Mouse (Mus musculus): ENCODE measurements around the gene Supt6. TPM values are rescaled to one million over a fixed set of nuclear protein-coding genes. Genes with fewer than 3 reads are reported as not detected.
A peak's percentile ranks its signal among the peaks of the same experiment; 100 is the strongest.

The Supt6 gene
- polyA plus RNA-seq, 1 experiment: 28.5 TPM

DNA sequence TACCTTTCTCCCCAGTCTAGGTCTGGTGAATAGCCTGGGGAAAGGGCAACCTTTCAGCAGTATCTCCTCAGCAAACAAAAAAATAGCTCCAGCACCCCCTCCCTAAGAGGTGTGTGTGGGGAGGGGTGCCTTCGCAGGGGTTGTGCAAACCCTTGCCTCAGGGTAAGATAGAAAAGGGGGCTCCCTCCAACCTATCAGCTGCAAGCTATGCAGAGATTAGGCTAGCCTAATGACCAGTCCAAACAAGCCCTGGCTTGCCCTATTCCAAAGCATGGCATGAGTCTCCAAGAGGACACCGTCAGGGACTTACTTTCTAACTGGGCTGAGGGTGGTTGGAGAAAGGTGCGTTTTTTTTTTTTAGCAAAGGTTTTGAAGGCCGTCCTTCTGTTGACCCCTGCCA is 79.6 kb downstream of the Supt6 start:
- Histone ChIP-seq H3K27me3 (ENCODE audit: control insufficient read depth, insufficient read depth, low read length) (no peaks in the 10 kb centered on the region), H3K36me3 (ENCODE audit: control insufficient read depth, insufficient read depth, low read length) (peaks cover 8% of the 10 kb centered on the region), H3K27ac (ENCODE audit: insufficient read depth, low read depth, low read length) (peak overlapping the region; percentile 97), H3K4me3 (ENCODE audit: low read depth, low read length) (peak overlapping the region; percentile 69), H3K4me1 (ENCODE audit: control insufficient read depth, insufficient read depth, insufficient read length, low read length) (peaks cover 51% of the 10 kb centered on the region)
- TF ChIP-seq CTCF (IDR thresholded peaks at IDR 0.05; ENCODE audit: extremely low read depth, insufficient read length, insufficient replicate concordance, low read depth, low read length): no peak
- no peak for TF ChIP-seq POLR2A (IDR thresholded peaks at IDR 0.05; ENCODE audit: low read depth, low read length)
- 44% methylated on average over 4 of the region's 4 CpGs for WGBS

DNA sequence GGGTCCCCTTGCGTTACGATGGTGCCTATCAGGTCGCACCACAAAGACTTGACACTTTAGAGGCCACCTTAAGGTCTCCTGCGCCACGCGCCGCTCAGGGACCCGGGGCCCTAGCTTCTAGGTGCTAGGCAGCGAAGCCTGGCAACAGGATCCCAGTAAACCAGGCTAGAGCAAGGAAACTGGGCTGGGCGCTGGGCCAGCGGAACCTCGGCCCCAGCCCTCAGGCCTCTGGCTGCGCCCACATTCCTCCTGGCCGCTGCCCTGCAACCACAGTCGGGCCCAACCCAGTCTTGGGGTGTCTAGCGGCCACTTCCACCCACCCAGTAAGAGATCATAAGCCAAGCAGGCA is 80.1 kb downstream of the Supt6 start:
- peak overlapping the region; percentile 69 for H3K4me3 ChIP-seq (ENCODE audit: low read depth, low read length)
- H3K27me3 ChIP-seq (ENCODE audit: control insufficient read depth, insufficient read depth, low read length): no peaks in the 10 kb centered on the region
- peaks cover 47% of the 10 kb centered on the region for H3K4me1 ChIP-seq (ENCODE audit: control insufficient read depth, insufficient read depth, insufficient read length, low read length)
- TF ChIP-seq POLR2A (IDR thresholded peaks at IDR 0.05; ENCODE audit: low read depth, low read length) (no peak), CTCF (IDR thresholded peaks at IDR 0.05; ENCODE audit: extremely low read depth, insufficient read length, insufficient replicate concordance, low read depth, low read length) (no peak)
- WGBS: 1% methylated on average over 16 of the region's 16 CpGs
- H3K36me3 ChIP-seq (ENCODE audit: control insufficient read depth, insufficient read depth, low read length): peaks cover 12% of the 10 kb centered on the region
- peak overlapping the region; percentile 97 for H3K27ac ChIP-seq (ENCODE audit: insufficient read depth, low read depth, low read length)

DNA sequence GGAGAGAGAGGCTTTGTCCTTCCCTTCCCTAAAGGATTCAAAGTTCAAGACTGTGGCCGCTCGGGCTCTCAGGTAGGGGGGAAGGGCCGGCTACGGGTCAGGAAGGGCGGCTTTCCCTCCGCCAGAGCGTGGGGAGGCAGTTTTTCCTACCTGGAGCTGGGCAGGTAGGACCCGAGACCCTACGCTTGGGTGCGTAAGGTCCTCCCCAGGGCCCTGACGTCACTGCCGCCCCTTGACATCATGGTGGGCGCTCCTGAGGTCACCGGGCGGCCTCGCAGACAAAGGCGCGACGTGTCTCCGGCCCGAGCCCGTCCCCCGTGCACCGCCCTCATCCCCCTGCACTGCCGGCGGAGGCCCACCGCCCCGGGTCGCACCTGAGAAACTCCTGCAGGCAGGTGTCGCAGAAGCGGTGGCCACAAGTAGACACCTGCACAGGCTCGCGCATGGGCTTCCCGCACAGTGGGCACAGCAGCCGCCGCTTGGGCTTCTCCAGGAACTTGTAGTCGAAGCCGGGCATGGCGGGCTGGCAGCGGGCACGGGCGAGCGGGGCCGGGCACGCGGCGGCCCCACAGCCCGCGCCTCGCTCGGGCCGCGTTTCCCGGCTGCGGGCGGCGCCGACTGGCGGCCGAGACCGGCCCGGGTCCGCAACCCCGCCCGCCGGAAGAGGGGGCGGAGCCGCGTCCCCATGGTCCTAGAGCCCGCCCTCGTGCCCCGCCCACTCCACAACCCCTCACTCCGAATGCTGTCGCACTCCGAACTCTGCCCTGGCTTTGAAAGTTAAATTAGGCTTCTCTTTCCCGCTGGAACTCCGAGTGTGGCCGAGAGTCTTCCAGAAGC is 80.6 kb downstream of the Supt6 start, which contains the start of gene Traf4:
Gene Traf4, minus strand, starts transcription at position 666 of the 837 bp plus-strand sequence.
- WGBS: under 1% methylated on average over 78 of the region's 78 CpGs
- TF ChIP-seq CTCF (IDR thresholded peaks at IDR 0.05; ENCODE audit: extremely low read depth, insufficient read length, insufficient replicate concordance, low read depth, low read length): no peak
- TF ChIP-seq POLR2A (IDR thresholded peaks at IDR 0.05; ENCODE audit: low read depth, low read length): peak; percentile 36; the same call in 1 of the 2 replicates
- peaks cover 43% of the 10 kb centered on the region for H3K4me1 ChIP-seq (ENCODE audit: control insufficient read depth, insufficient read depth, insufficient read length, low read length)
- H3K27me3 ChIP-seq (ENCODE audit: control insufficient read depth, insufficient read depth, low read length): no peaks in the 10 kb centered on the region
- H3K36me3 ChIP-seq (ENCODE audit: control insufficient read depth, insufficient read depth, low read length): peaks cover 18% of the 10 kb centered on the region
- H3K27ac ChIP-seq (ENCODE audit: insufficient read depth, low read depth, low read length): peak within 1 kb of the TSS; percentile 97
- peak within 1 kb of the TSS; percentile 71 for H3K4me3 ChIP-seq (ENCODE audit: low read depth, low read length)

DNA sequence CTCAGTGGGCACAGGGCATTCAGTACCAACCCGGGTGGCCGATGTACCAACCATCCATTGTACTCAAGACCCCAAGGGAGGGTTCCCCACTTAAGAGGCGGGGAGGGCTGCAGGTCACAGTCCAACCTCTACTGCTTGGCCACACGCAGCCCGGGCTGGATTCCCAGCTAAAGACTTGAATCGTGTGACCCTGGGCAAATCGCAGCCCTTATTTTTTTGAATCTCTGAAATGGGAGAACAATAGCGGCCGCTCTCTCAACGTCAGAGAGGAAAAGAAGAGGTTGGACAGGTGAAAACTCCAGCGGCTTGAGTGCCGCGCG is 81.2 kb downstream of the Supt6 start:
- under 1% methylated on average over 14 of the region's 14 CpGs for WGBS
- TF ChIP-seq CTCF (IDR thresholded peaks at IDR 0.05; ENCODE audit: extremely low read depth, insufficient read length, insufficient replicate concordance, low read depth, low read length) (no peak), POLR2A (IDR thresholded peaks at IDR 0.05; ENCODE audit: low read depth, low read length) (no peak)
- peaks cover 22% of the 10 kb centered on the region for H3K36me3 ChIP-seq (ENCODE audit: control insufficient read depth, insufficient read depth, low read length)

GRCm38 (mm10) chr11:78163681-78164603 is 81.8 kb downstream of the Supt6 start:
- H3K4me3 ChIP-seq (ENCODE audit: low read depth, low read length): peak overlapping the region; percentile 71
- H3K27me3 ChIP-seq (ENCODE audit: control insufficient read depth, insufficient read depth, low read length): no peaks in the 10 kb centered on the region
- no peak for TF ChIP-seq POLR2A (IDR thresholded peaks at IDR 0.05; ENCODE audit: low read depth, low read length)
- TF ChIP-seq CTCF (IDR thresholded peaks at IDR 0.05; ENCODE audit: extremely low read depth, insufficient read length, insufficient replicate concordance, low read depth, low read length): no peak
- H3K36me3 ChIP-seq (ENCODE audit: control insufficient read depth, insufficient read depth, low read length): peaks cover 25% of the 10 kb centered on the region
- peaks cover 43% of the 10 kb centered on the region for H3K4me1 ChIP-seq (ENCODE audit: control insufficient read depth, insufficient read depth, insufficient read length, low read length)
- H3K27ac ChIP-seq (ENCODE audit: insufficient read depth, low read depth, low read length): peak overlapping the region; percentile 81
- 2% methylated on average over 22 of the region's 22 CpGs for WGBS

More for the DNA sequence above, 81.2 kb downstream of the Supt6 start:
- H3K4me3 ChIP-seq (ENCODE audit: low read depth, low read length): peak overlapping the region; percentile 71
- H3K27me3 ChIP-seq (ENCODE audit: control insufficient read depth, insufficient read depth, low read length): no peaks in the 10 kb centered on the region
- H3K27ac ChIP-seq (ENCODE audit: insufficient read depth, low read depth, low read length): peak overlapping the region; percentile 81
- H3K4me1 ChIP-seq (ENCODE audit: control insufficient read depth, insufficient read depth, insufficient read length, low read length): peaks cover 43% of the 10 kb centered on the region

DNA sequence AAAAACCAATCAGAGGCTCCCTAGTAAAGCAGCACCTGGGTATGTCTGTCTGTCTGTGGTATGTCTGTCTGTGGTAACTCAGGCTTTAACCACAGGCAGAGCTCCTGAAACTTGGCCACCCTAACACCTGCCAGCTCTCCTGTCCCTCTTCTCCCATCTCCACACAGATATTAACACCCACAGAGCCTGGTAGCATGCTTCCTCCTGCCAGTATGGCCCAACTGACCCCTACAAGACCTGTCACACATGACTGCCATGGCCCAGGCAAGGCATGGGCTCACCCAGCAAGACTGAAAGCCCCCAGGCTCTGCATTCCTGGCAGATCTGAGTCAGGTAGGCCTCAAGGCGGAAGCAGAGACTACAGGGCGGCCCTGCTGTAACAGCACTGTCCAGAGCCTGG is 82.7 kb downstream of the Supt6 start:
- no peak for TF ChIP-seq CTCF (IDR thresholded peaks at IDR 0.05; ENCODE audit: extremely low read depth, insufficient read length, insufficient replicate concordance, low read depth, low read length)
- no peak for TF ChIP-seq POLR2A (IDR thresholded peaks at IDR 0.05; ENCODE audit: low read depth, low read length)
- Histone ChIP-seq H3K4me3 (ENCODE audit: low read depth, low read length) (peak overlapping the region; percentile 71), H3K4me1 (ENCODE audit: control insufficient read depth, insufficient read depth, insufficient read length, low read length) (peaks cover 41% of the 10 kb centered on the region), H3K27me3 (ENCODE audit: control insufficient read depth, insufficient read depth, low read length) (no peaks in the 10 kb centered on the region), H3K27ac (ENCODE audit: insufficient read depth, low read depth, low read length) (no peak overlapping the region), H3K36me3 (ENCODE audit: control insufficient read depth, insufficient read depth, low read length) (peaks cover 32% of the 10 kb centered on the region)
- WGBS: 84% methylated on average over 2 of the region's 2 CpGs

- Histone ChIP-seq H3K4me3 (ENCODE audit: low read depth, low read length) (no peak overlapping the region), H3K36me3 (ENCODE audit: control insufficient read depth, insufficient read depth, low read length) (peaks cover 37% of the 10 kb centered on the region), H3K4me1 (ENCODE audit: control insufficient read depth, insufficient read depth, insufficient read length, low read length) (peaks cover 36% of the 10 kb centered on the region), H3K27ac (ENCODE audit: insufficient read depth, low read depth, low read length) (no peak overlapping the region), H3K27me3 (ENCODE audit: control insufficient read depth, insufficient read depth, low read length) (no peaks in the 10 kb centered on the region)
- TF ChIP-seq POLR2A (IDR thresholded peaks at IDR 0.05; ENCODE audit: low read depth, low read length): no peak
- no peak for TF ChIP-seq CTCF (IDR thresholded peaks at IDR 0.05; ENCODE audit: extremely low read depth, insufficient read length, insufficient replicate concordance, low read depth, low read length)
- 31% methylated on average over 6 of the region's 6 CpGs for WGBS
Observed at GRCm38 (mm10) chr11:78162504-78162903, 83.3 kb downstream of the Supt6 start.

All from small intestine, adult 2 months (tissue).